Mouse (Mus musculus) ES-Bruce4 (cell line): ENCODE measurements around the gene Cntn4. TPM values are rescaled to one million over a fixed set of nuclear protein-coding genes. Genes with fewer than 3 reads are reported as not detected.

Experiments
- H3K27ac ChIP-seq: 2 replicates; pipeline ENCODE4 v1.5.1; 2012; ENCODE audit warnings: low read length, inconsistent platforms; ENCODE audit not compliant: insufficient read depth
- H3K27me3 ChIP-seq: 2 replicates; pipeline ENCODE4 v1.6.1; 2012; ENCODE audit warnings: mild to moderate bottlenecking, low read length, inconsistent platforms; ENCODE audit not compliant: control insufficient read depth, poor library complexity, insufficient read depth, severe bottlenecking
- H3K36me3 ChIP-seq: 2 replicates; pipeline ENCODE4 v1.6.1; 2012; ENCODE audit warnings: inconsistent platforms, mild to moderate bottlenecking, low read length, moderate library complexity; ENCODE audit not compliant: control insufficient read depth, poor library complexity, insufficient read depth, severe bottlenecking
- H3K4me1 ChIP-seq: one replicate; pipeline ENCODE4 v1.8.1; 2011; ENCODE audit warnings: low read length; ENCODE audit not compliant: control insufficient read depth, insufficient read depth
- H3K4me3 ChIP-seq: 2 replicates; pipeline ENCODE4 v1.5.1; 2011; ENCODE audit warnings: low read depth, mild to moderate bottlenecking, low read length
- H3K9ac ChIP-seq: 2 replicates; pipeline ENCODE4 v1.6.1; 2012; ENCODE audit warnings: low read depth, mild to moderate bottlenecking, inconsistent platforms; ENCODE audit not compliant: poor library complexity, severe bottlenecking
- H3K9me3 ChIP-seq: replicated peaks from 2 replicates; pipeline ENCODE4 v1.6.1; 2012; ENCODE audit warnings: mild to moderate bottlenecking, low read length, inconsistent platforms; ENCODE audit not compliant: control insufficient read depth, poor library complexity, insufficient read depth, severe bottlenecking
- CTCF ChIP-seq: IDR thresholded peaks from one replicate; pipeline ENCODE4 v1.8.1; 2011; ENCODE audit warnings: low read depth, low read length
- EP300 ChIP-seq: IDR thresholded peaks from 2 replicates; pipeline ENCODE4 v1.6.1; 2011; ENCODE audit warnings: low read depth, low read length; ENCODE audit not compliant: insufficient read depth
- POLR2A ChIP-seq: IDR thresholded peaks from one replicate; pipeline ENCODE4 v1.8.1; 2011; ENCODE audit warnings: low read length; ENCODE audit not compliant: insufficient read depth
- polyA plus RNA-seq: library from polyadenylated mRNA; stranded (reverse); fragments of >200 nt; gene quantifications from 2 replicates; pipeline ENCODE4 v1.2.4, GENCODE M21; 2011; ENCODE audit warnings: low read depth; ENCODE audit not compliant: missing spikeins, insufficient read depth, insufficient read length

Cntn4 gene
- polyA plus RNA-seq, 1 experiment = not detected

DNA sequence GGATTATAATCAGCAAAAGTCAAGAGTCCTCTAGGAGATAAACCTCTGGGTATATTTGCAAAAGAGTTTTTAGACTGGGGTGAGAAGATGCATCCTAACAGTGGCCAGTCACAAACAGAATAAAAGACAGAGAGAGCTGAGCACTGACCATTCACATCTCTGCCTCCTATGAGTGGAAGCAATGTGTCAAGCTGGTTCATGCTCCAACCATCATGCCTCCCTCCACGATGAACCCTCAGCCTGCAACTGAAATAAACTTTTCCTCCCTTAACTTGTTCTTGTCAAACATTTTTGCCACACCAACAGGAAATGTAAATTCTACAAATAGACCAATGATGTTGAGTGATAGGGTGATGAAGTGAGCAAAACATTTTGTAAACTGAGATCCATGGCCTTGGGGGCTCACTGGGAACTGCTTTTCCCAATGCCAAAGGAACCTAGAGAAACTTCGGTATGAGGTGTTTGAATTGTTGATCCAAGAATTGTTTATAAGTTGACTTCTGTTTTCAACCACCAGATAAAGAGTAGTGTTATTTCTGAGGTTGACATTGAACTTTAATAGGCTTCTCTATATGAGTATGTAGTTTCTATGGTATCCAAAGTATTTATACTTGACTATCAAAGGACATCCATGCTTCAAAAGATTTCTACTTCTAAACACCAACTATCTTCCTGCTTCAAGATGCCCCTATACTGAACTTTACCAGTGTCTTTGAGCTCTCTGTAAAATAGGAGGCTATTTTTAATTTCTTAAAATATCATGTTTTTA is 794.6 kb downstream of the Cntn4 start:
- Histone ChIP-seq H3K4me3 (no peak overlapping the region), H3K4me1 (no peaks in the 10 kb centered on the region), H3K27ac (no peak overlapping the region), H3K27me3 (no peaks in the 10 kb centered on the region; the same call in 1 of the 2 replicates), H3K36me3 (no peaks in the 10 kb centered on the region), H3K9ac (no peak overlapping the region), H3K9me3 (no peaks in the 10 kb centered on the region)
- TF ChIP-seq EP300 (no peak), POLR2A (no peak), CTCF (no peak)

DNA sequence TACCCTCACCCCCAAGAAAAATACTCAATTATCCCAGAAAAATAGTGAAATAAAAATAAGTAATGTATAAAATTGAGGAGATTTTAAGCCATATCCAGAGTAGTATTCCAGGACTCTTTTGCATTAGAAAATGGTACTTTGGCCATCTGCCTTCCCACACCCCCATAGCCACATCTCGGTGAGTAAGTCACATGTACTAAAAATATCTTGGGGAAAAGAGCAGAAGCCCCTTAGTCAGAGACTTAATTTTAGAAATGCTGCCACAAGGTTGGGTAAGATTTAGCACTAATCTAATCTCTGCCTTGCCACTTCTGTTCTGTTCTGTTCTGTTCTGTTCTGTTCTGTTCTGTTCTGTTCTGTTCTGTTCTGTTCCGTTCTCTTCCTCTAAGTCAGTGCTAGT is 796.4 kb downstream of the Cntn4 start:
- no peak overlapping the region for H3K27ac ChIP-seq
- no peak overlapping the region for H3K4me3 ChIP-seq
- H3K9me3 ChIP-seq = no peaks in the 10 kb centered on the region
- no peaks in the 10 kb centered on the region for H3K36me3 ChIP-seq
- H3K27me3 ChIP-seq = no peaks in the 10 kb centered on the region; the same call in 1 of the 2 replicates
- H3K4me1 ChIP-seq = no peaks in the 10 kb centered on the region
- H3K9ac ChIP-seq = no peak overlapping the region
- no peak for TF ChIP-seq POLR2A
- no peak for TF ChIP-seq EP300
- TF ChIP-seq CTCF = no peak

DNA sequence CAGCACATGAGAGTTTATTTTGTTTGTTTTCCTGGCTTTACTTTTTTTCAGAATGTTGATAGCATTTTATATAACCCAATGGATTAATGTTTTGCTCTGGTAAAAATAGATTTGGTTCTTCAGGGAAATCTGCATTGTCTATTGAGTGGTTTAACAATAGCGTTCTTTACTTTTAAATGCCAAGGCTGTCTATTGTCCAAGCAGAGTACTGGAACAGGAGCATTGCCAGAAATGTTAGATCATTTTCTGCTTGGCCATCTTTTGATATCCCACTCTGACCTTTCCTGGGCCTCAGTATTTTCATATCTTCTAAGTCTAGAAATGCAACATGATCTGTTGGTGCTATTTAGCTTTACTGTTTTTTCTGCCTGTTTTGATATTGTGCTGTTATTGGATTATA is 804.1 kb downstream of the Cntn4 start:
- no peaks in the 10 kb centered on the region for H3K27me3 ChIP-seq
- no peaks in the 10 kb centered on the region for H3K36me3 ChIP-seq
- H3K9ac ChIP-seq = no peak overlapping the region
- no peak for TF ChIP-seq CTCF
- no peak for TF ChIP-seq POLR2A
- no peak for TF ChIP-seq EP300
- H3K9me3 ChIP-seq = no peaks in the 10 kb centered on the region
- H3K4me1 ChIP-seq = no peaks in the 10 kb centered on the region
- no peak overlapping the region for H3K4me3 ChIP-seq
- no peak overlapping the region for H3K27ac ChIP-seq

DNA sequence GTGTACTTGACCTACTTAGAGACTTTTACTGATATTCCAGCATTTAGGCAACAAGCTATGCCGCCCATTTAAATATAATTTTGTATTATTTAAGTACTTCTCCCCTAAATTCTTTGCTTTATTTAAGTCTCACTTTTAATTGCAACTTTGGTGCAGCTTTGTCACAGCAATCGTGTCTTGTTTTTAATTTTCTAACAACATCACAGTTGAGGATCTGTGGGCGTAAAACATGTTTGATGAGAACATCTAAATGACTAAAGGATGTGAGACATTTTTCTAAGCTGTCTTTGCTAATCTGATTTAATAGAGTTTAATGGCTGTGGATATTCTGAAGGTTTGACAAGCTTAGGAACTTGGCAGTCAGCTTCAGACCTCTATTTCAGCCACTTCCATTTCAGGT is 818.8 kb downstream of the Cntn4 start:
- no peak for TF ChIP-seq CTCF
- no peak for TF ChIP-seq EP300
- TF ChIP-seq POLR2A = no peak
- no peaks in the 10 kb centered on the region for H3K9me3 ChIP-seq
- no peak overlapping the region for H3K9ac ChIP-seq
- H3K36me3 ChIP-seq = no peaks in the 10 kb centered on the region
- H3K27ac ChIP-seq = no peak overlapping the region
- no peaks in the 10 kb centered on the region for H3K4me1 ChIP-seq
- H3K27me3 ChIP-seq = no peaks in the 10 kb centered on the region
- no peak overlapping the region for H3K4me3 ChIP-seq

DNA sequence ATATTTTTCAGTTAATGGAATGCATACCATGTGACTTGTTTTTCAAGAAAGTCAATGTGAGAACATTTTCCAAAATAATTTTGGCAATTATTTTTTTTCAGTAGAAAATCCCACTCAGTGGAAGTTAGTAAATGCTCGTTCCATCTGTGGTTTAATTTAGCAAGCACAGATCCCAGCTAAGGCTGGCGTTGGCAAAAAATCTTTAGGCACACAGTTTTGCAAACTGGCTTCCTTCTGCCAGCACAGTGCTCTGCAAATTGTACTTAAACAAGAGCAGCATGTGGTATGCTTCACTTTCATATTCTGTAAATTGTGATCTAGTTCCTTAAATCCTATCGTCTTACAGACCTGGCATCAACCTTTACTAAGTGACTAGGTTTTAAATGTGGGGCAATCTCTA is 821.7 kb downstream of the Cntn4 start:
- H3K27ac ChIP-seq = no peak overlapping the region
- TF ChIP-seq POLR2A = no peak
- no peak for TF ChIP-seq CTCF
- no peak for TF ChIP-seq EP300

DNA sequence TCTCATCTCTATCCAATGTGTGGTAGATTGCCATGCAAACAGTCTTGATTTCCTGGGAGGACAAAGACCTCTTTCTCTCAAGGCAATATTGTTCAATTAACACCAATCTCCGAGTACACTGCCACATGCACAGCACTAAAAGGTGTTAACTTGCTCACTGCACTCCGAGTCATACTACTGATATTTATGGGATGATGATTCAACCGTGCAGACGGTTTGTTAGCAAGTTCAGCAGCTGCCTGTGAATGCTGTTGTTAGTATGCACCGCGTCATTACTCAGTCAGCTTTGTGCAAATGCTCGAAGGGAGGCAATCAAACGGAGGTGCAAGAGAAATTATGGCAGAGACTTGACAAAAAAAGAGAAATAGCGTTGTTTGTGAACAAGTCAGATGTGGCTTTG is 826.5 kb downstream of the Cntn4 start:
- no peaks in the 10 kb centered on the region for H3K36me3 ChIP-seq
- H3K9me3 ChIP-seq = no peaks in the 10 kb centered on the region
- no peaks in the 10 kb centered on the region for H3K27me3 ChIP-seq
- no peak overlapping the region for H3K27ac ChIP-seq
- no peak overlapping the region for H3K9ac ChIP-seq
- TF ChIP-seq EP300 (no peak), POLR2A (no peak), CTCF (no peak)
- H3K4me1 ChIP-seq = no peaks in the 10 kb centered on the region
- H3K4me3 ChIP-seq = no peak overlapping the region

More for the DNA sequence above, 821.7 kb downstream of the Cntn4 start:
- no peaks in the 10 kb centered on the region for H3K9me3 ChIP-seq
- no peaks in the 10 kb centered on the region for H3K4me1 ChIP-seq
- no peak overlapping the region for H3K9ac ChIP-seq
- no peaks in the 10 kb centered on the region for H3K36me3 ChIP-seq
- no peaks in the 10 kb centered on the region for H3K27me3 ChIP-seq
- no peak overlapping the region for H3K4me3 ChIP-seq
